Mouse (Mus musculus) cerebellum, postnatal 25 days (tissue): Measurements from ENCODE around the gene Osbpl3.
A peak's percentile ranks its signal among the peaks of the same experiment; 100 is the strongest.

Experiments used
- DNase-seq, 2 experiments: peaks; one replicate each; pipeline ENCODE4 v3.0.0; 2021; ENCODE audit warnings: mixed read lengths in 2 of 2

Gene Osbpl3

GRCm38 (mm10) chr6:50455829-50456469, at the start of gene Osbpl3:
TSS of gene Osbpl3 (minus strand) at chr6:50456201.
- DNase-seq = peak; percentile 82 to 90

- no peak for DNase-seq
Observed at GRCm38 (mm10) chr6:50505531-50505930, 49.5 kb upstream of the Osbpl3 start.

- DNase-seq = no peak
Observed at GRCm38 (mm10) chr6:50504711-50505110, 48.7 kb upstream of the Osbpl3 start.

GRCm38 (mm10) chr6:50503779-50504178, 47.8 kb upstream of the Osbpl3 start:
- no peak for DNase-seq

- DNase-seq = no peak
Observed at GRCm38 (mm10) chr6:50503031-50503430, 47.0 kb upstream of the Osbpl3 start.

GRCm38 (mm10) chr6:50498346-50498745, 42.3 kb upstream of the Osbpl3 start:
- DNase-seq = peak; percentile 8 to 19

- no peak for DNase-seq
Observed at GRCm38 (mm10) chr6:50490519-50490918, 34.5 kb upstream of the Osbpl3 start.

GRCm38 (mm10) chr6:50489380-50489779, 33.4 kb upstream of the Osbpl3 start:
- no peak for DNase-seq

GRCm38 (mm10) chr6:50486035-50486902, 30.3 kb upstream of the Osbpl3 start:
- DNase-seq = peak in 1 of 2 experiments; percentile 5

- no peak for DNase-seq
Observed at GRCm38 (mm10) chr6:50483426-50483825, 27.4 kb upstream of the Osbpl3 start.

- no peak for DNase-seq
Observed at GRCm38 (mm10) chr6:50481460-50481859, 25.5 kb upstream of the Osbpl3 start.

- DNase-seq = no peak
Observed at GRCm38 (mm10) chr6:50466451-50466850, 10.4 kb upstream of the Osbpl3 start.

GRCm38 (mm10) chr6:50464690-50465485, 8.9 kb upstream of the Osbpl3 start:
- no peak for DNase-seq

GRCm38 (mm10) chr6:50462026-50462425, 6.0 kb upstream of the Osbpl3 start:
- DNase-seq = no peak

- DNase-seq = no peak
Observed at GRCm38 (mm10) chr6:50461585-50461984, 5.6 kb upstream of the Osbpl3 start.

- no peak for DNase-seq
Observed at GRCm38 (mm10) chr6:50460646-50461045, 4.6 kb upstream of the Osbpl3 start.

GRCm38 (mm10) chr6:50460246-50460645, 4.2 kb upstream of the Osbpl3 start:
- DNase-seq = no peak

GRCm38 (mm10) chr6:50459271-50459670, 3.3 kb upstream of the Osbpl3 start:
- DNase-seq = no peak

GRCm38 (mm10) chr6:50457551-50458348, 1.7 kb upstream of the Osbpl3 start:
- no peak for DNase-seq

GRCm38 (mm10) chr6:50456706-50457105, 705 bp upstream of the Osbpl3 start:
- DNase-seq = peak; percentile 19 to 47

GRCm38 (mm10) chr6:50455102-50455828, 736 bp downstream of the Osbpl3 start:
- DNase-seq = peak; percentile 67 to 70

- no peak for DNase-seq
Observed at GRCm38 (mm10) chr6:50453651-50454050, 2.4 kb downstream of the Osbpl3 start.
